Mouse (Mus musculus) T-helper 17 cell (primary cell): ENCODE results near the gene Serpina3g.
"Not testable (repeated sequence)": the region's sequence is repeated elsewhere in the genome, so short reads cannot be mapped to it uniquely, and the experiment has no call there.

ENCODE experiments used
- in situ Hi-C, 2 experiments: fragments of 300-600 bp; cut with MboI, MseI; formaldehyde crosslinking; loops; 1 replicate in 1 of 2; 2 replicates in 1 of 2; pipeline ENCODE4 v1.15.1; 2025; ENCODE audit warnings: high pct_unique_total_duplicates in 2 of 2

The Serpina3g gene

DNA sequence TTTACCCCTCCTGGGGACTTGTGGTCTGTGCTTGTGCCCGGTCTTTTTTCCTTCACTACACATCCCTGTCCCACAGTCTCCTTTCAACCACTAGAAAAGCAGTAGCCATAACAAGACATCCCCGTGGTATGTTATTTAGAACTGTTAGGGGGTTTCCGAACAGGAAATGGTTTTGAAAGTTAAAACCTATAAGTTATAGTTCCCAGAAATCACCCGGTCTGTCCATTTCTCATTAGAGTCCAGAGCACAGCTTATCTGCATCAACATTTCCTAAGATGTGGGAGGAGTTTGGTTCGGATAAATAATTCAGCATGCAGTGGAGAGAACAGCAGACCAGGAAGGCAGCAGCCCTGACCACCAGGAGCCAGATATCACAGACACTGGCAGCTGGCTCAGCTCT is at the start of gene Serpina3g:
Gene Serpina3g (plus strand): TSS at position 331 of the 400 bp plus-strand sequence.
- in situ Hi-C loops, result no loop called here

DNA sequence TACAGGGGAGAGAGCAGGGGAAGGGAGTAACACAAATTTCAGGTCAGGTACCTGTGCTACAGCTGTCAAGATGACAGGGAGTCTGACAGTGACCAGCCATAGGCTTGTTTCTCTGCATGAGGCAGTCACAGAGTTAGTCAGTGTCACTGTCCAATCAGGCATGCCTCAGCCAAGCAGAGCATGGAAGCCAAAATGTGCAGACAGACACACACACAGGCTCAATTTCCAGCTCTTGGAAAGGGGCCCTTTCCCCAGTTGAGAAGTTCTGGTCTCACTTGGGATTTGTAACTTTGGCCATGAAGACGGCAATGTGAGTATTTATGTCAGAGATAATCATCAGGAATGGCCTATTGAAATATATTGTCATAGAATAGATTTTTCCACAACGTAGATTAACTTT is 46.8 kb upstream of the Serpina3g start:
- in situ Hi-C loops, result no loop called here

DNA sequence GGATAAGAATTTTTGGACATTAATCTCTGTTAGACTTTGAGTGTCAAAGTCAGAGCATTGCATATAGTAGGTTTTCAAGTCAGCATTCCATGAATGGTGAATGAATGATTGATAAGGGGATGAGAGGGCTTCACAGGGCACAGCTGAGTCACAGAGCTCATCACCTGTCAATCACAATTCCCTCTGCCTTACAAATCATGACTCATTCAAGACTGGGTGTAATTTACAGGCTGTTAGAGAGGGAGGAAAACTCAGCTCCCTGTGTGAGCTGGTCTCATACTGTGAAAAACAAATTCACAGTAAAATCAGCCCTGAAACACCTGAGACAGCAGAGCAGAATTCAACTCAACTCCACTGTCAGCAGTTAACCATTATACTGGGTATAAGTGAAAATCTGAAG is 45.2 kb upstream of the Serpina3g start:
- in situ Hi-C loops, result no loop called here

DNA sequence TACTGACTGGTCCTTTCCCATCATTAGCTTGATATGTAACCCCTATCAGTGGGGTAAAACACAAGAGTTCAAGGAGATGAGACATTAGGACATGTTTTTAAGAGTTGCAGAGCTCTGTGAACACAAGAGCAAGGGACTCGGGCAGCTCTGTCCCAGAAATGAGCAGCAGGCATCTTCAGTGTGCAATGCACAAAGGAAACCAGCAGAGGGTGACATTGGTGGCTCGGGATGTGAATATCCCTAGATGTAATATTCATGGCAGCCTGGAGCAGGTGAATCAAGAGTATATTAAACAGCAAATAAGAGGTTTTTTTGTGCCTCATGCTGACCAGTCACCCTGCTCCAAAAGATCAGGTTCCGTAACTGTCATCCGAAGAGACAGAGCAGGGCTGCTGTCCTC is 26.9 kb upstream of the Serpina3g start:
- in situ Hi-C loops, result no loop called here

DNA sequence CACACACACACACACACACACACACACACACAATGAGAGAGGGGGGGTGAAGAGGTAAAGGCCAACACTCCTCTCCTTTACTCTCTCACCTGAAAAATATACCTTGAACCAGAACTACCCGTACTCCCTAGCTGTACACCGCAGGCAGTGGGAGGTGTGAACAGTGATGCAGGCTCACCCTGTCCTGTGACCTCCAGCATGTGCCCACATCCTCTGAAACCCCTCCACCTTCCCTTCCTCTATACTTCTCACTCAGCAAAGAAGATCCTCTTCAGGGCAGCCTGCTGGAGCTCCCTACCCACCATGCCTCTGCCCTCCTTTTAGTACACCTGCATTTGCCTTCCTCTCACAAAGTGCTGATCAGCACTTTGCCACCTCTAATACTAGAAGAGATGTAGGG is 26.2 kb upstream of the Serpina3g start:
- in situ Hi-C loops, result loop anchor here in 1 of 2 experiments (5.0 kb wide), 1 partner anchor 33 kb away; no protein-coding TSS in a partner anchor

DNA sequence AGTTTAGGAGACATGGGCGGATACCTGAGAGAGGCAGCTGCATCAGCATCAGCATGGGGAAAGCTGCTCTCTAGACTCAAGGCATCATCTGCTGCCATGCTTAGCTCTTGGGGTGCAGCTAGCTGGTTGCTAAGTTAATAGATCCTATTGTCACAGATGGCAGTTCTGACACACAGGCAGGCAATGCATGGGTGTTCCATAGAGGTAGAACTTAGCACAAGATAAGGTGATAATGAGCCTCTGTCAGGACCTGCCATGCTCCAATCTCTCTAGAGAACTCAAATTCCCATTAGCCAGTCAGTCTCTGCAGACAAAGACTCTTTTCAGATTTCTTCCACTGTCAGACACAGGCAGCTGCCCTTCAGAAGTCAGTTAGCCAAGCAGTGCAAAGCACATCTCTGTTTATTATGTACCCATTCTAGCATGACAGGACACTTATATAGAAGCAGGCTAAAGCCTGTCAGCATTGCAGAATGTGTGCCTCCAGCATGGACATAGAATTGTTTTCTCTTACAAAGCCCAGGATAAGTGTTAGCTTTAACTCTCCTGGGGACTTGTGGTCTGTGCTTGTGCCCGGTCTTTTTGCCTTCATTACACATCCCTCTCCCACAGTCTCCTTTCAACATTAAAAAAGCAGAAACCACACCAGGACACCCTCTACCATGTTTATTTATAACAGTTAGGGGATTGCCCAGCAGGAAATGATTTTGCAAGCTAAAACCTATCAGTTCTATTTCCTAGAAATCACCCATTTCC is 22.2 kb upstream of the Serpina3g start:
- in situ Hi-C loops, result loop anchor here in 1 of 2 experiments (5.0 kb wide), 1 partner anchor 37 kb away; no protein-coding TSS in a partner anchor

DNA sequence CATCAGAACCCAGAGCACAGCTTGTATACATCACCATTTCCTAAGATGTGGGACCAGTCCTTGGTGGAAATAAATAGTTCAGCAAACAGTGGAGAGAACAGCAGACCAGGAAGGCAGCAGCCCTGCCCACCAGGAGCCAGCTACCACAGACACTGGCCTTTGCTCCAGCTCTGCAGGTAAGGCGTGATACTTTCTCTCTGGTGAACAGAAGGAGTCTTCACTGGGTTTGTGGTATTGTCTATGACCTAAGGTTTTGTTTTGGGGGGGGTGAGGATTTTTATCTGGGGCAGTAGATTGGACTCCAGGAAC is 21.6 kb upstream of the Serpina3g start, which contains the start of gene Serpina3f:
Gene Serpina3f (plus strand): TSS at position 100 of the 309 bp plus-strand sequence.
- in situ Hi-C loops, result loop anchor here in 1 of 2 experiments (5.0 kb wide), 1 partner anchor 37 kb away; no protein-coding TSS in a partner anchor

DNA sequence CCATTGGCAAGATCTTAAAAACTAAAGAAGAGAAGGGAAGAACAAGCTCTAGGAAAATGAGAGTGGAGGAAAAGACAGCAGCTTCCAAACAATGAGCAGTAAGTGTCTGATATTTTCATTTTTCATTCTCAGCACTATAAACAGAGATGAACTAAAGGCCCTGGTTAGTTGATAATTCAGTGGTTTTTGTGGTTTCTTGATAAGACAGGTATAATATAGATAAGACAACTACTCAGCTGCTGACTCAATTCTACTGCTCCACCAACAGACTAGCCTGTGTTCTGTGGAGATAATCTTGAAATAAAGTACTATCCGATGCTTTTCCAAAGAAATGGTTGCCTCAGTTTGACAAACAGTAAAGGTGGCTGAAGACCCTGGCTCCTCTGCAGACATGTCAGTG is 20.8 kb upstream of the Serpina3g start:
- in situ Hi-C loops, result no loop called here

DNA sequence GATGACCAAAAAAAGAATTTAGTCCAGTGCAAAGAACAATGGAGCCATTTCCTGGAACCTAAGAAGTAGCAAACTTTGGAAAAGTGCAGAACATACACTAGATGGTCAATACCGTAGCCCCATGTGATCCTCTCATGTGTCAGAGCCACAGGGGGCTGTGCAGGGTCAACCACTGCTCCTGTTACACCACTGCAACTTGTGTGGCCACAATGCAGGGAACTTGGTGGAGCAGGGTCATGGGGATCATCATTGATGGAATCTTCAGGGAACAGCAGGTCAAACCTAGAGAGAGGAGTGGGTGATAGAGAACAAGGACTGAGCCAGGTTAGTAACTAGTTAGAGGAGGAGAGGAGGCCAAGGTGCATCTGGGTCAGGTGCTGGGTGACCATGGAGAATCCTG is 14.4 kb upstream of the Serpina3g start:
- in situ Hi-C loops, result no loop called here

DNA sequence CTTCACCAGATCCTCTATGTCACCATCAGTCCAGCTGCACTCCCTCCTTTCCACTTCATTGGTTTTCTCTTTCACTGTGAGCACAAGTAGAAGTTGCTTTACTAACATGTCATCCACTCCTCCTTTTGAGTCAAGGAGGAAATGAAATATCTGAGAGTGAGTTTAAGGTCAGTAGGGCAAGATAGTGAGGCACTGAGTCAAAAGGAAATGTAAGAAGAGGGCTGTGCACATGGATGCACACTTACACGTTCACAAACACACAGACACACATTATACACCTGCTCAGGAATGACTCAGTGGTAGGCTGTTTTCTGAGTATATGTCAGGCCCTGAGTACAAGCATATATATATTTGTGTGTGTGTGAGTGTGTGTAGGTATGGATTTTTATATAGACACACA is 12.4 kb upstream of the Serpina3g start:
- in situ Hi-C loops, result no loop called here

DNA sequence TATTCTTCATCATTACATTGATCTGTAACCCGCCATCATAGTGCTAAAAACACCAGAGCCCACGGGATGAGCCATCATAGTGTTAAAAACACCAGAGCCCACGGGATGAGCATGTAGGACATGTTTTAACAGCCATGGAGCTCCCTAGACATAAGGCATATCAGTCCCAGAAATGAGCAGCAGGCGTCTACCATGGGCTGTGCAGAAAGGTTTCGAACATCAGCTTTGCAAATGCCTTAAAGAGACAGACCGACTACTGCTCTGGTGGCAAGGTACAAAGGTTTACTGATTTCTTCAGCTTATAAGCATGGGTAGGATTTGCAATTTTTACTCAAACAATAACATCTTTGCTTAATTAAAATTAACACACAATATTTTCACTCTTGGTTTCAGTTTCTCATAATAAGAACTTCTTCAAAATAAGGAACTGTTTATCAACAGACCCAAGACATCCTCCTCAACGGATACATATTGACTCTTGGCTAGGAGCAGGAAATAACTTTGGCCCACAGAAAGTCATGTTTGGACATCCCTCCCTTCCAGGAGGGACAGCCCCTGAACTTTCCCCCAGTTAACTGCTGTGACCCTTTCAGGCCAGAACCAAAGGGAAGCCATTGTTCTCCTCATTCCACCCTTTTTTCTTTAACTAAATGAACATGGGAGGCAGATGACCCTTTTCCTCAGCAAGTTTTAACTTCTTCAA is 11.3 kb upstream of the Serpina3g start:
- in situ Hi-C loops, result no loop called here

DNA sequence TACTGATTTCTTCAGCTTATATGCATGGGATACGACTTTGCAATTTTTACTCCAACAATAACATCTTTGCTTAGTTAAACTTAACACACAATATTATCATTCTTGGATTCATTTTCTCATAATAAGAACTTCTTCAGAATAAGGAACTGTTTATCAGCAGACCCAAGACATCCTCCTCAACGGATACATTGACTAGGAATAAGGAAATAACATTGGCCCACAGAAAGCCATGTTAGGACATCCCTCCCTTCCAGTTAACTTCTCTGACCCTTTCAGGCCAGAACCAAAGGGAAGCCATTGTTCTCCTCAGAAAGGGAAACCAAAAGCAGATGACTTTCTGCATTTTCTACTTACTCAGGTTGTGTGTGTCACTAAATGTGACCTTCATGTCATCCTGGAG is 5.3 kb upstream of the Serpina3g start:
- in situ Hi-C loops, result no loop called here

DNA sequence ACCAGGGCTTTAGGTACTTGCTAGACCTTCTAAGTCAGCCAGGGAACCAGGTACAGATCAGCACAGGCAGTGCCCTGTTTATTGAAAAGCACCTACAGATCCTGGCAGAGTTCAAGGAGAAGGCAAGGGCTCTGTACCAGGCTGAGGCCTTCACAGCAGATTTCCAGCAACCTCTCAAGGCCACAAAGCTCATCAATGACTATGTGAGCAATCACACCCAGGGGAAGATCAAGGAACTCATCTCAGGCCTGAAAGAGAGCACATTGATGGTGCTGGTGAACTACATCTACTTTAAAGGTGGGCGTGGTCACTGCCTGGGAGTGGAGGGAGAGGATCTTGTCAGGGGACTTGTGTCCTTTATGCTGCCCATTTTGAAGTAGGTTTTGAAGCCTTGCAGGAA is 2.0 kb downstream of the Serpina3g start:
- in situ Hi-C loops, result not testable (repeated sequence)

DNA sequence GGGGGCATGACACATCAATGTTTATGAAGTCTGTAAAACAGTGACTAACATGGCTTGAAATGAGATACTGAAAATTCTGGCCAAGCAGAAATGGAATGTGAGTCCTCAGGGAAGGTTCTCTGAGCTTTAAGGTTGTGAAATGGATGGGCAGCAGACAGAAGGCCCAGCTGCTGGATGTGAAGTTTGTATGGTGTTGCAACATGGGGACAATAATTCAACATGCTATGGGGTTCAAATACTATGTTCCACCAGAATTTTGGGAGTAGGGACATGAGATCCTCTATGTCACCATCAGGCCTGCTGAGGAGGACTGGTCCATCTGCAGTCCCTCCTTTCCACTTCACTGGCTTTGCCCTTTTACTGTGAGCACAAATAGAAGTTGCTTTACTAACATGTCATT is 7.3 kb downstream of the Serpina3g start:
- in situ Hi-C loops, result no loop called here

DNA sequence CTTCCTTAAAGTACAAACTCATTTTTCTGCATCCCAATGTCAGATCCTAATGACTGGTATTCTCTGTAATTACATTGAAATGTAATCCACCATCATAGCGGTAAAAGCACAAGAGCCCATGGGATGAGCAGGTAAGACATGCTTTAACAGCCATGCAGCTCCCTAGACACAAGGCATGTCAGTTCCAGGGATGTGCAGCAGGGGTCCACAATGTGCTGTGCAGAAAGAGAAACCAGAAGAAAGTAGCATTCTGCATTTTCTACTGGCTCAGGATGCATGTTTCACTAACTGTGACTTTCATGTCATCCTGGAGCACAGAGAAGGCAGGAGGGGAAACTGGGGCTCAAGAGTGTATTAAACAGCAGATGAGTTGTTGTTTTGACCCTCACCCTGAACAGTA is 9.0 kb downstream of the Serpina3g start:
- in situ Hi-C loops, result no loop called here

DNA sequence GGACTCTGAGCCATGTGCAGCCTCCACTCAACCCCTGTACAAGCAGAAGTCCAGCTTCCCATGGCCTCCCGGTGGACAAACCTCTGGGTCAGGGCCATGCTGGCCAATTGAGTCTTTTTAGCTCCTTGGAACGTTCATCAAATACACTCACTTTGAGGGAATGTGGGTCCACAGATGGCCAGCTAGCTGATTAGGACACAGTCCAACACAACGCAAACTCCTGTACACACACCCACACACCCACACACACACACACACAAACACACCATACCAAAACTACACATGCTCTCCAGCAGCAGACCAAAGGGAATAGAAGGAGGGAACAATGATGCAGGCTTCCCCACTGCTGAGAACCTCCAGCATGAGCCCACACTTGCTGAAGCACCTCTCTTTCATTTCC is 9.6 kb downstream of the Serpina3g start:
- in situ Hi-C loops, result no loop called here

DNA sequence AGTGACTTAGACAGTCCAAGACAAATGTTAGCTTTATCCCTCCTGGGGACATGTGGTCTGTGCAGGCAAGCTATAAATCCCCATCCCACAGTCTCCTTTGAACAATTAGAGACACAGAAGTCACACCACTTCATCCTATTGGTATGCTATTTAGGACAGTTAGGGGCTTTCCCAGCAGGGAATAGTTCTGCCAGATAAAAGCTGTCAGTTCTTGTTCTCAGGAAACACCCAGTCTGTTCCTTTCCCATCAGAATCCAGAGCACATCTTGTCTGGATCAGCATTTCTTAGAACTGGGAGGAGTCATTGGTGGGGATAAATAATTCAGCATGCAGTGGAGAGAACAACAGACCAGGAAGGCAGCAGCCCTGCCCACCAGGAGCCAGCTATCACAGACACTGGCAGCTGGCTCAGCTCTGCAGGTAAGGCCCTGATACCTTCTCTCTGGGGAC is 11.5 kb downstream of the Serpina3g start:
- in situ Hi-C loops, result no loop called here

DNA sequence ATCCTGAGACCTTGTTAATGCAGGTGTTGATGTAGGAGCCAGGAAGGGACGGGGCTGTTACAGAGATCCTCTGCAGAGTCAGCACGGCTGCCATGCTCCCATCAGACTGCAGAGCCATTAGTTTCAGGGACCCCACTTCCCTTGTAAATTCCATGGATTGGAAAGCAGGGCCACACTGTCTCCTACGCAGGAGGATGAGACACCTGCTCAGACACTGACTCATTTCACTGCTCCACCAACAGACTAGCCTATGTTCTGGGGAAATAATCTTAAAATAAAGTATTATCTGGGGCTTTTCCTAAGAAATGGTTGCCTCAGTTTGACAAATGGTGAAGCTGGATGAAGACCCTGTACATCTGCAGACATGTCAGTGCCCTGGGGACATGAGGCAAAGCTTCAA is 12.2 kb downstream of the Serpina3g start:
- in situ Hi-C loops, result no loop called here

DNA sequence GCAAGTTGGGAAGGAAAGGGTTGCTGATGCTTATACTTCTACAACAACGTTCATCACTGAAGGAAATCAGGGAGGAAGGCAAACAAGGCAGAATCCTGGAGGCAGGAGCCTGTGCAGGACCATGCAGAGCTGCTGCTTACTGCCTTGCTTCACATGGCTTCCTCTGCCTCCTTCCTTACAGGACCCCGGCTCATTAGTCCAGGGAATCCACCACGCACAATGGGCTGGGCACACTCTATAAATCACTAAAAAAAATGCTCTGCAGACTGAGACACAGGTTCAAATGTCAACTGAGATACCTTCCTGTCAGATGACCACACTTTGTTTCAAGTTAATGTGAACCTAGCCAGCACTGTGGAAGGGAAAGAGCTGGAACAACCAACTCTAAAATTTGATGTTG is 25.0 kb downstream of the Serpina3g start:
- in situ Hi-C loops, result no loop called here

DNA sequence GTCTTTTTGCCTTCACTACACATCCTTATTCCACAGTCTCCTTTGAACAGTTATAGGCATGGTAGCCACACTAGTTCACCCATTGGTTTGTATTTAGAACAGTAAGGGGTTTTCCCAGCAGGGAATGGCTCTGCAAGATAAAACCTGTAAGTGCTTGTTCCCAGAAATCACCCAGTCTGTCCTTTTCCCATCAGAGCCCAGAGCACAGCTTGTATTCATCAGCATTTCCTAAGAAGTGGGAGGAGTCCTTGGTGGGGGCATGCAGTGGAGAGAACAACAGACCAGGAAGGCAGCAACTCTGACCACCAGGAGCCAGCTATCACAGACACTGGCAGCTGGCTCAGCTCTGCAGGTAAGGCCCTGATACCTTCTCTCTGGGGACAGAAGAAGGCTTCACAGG is 26.8 kb downstream of the Serpina3g start, which contains the start of gene Serpina3i:
Gene Serpina3i (plus strand): TSS at position 260 of the 400 bp plus-strand sequence.
- in situ Hi-C loops, result no loop called here

DNA sequence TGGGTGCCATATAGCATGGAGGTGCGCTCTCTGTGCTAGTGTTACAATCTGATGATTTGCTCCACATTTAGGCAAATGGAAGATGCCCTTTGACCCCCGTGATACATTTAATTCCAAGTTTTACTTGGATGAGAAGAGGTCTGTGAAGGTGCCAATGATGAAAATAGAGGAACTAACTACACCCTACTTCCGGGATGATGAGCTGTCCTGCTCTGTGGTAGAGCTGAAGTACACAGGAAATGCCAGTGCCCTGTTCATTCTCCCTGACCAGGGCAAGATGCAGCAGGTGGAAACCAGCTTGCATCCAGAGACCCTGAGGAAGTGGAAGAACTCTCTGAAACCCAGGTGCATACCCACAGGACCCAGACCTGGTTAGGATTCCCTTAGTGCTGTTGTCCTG is 30.3 kb downstream of the Serpina3g start:
- in situ Hi-C loops, result no loop called here

DNA sequence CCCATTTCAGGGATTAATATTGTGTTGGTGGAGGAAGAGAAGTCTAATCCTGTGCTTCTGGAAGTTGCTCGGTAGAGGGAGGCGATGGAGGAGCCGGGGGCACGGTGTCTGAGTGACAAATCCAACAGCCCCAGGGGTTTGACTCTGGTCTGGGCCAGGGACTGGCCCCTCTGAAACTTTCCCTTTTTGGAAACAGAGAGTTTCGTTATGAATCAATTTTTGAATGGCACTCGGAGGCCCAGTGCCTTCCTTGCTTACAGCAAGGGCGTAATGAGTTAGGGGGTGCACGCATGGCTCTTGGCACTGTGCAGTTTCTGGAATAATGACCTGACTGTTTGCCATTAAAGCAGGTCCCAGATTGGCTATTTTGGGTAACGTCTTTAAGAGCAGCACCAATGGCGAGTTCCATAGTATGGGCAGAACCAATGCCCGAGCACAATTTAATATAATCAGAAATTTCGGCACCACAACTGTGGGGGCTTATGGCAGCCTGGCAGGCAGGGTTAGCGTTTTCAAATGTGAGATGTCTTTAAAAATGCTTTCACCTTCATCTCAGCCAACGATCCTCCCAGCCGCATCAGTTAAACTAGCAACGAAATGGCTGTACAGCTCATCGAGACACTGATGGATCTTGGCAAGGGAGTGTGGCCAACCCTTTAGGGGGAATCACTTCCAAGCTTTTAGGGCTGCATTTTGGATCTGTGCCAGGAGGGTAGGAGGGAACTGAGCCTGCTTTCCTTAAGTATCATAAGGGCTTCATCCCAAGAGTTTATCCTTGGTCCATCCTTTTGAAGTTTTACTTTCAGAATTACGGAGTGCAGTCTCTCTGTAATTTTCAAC is 42.4 kb downstream of the Serpina3g start:
- in situ Hi-C loops, result no loop called here
